Mouse (Mus musculus): Measurements from ENCODE around the gene Kdm4b. TPM values are rescaled to one million over a fixed set of nuclear protein-coding genes. Genes with fewer than 3 reads are reported as not detected.

Kdm4b gene
- polyA plus RNA-seq, 1 experiment from 2014 or later = 22.4 TPM

DNA sequence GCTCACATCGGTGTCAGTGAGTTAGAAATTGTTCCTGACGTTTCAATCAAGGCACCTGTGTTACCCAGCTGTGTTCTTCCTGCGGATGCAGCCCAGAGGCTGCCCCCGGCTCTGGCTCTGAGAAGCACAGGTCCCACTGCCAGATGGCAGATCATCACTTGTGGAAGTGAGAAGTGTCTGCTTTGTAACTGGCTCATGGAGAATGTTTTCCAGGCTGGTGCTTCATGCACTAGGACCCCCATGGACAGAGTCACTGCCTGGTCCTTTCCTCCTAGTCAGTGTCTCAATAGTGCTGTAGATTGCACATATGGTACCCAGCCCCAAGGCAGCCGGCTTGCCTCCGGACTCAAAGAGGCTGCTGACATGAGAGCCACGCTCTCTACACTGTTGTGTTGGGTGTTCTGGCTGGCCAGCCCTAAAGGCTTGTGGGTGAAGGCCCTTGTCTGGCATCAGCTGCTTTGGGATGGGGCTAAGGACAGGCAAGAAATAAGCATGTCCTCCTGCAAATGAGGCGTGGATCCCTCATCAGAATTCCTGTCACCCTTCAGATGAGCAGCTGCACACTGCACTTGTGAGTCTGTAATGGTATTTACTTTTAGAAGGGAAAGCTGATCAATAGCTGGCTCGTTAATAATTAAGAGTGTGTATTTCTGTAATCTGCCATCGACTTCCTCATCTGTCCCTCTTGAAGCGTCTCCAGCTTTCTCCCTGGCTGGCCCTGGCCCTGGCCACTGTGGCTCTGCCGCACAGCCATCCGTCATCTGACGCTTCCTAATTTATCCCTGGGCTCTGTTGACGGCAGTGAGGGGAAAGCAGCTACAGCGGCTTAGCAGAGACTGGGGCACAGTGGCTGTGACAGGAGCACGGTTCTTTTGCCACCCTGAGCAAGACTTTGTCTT is 47.5 kb downstream of the Kdm4b start:
- no peak for TF ChIP-seq CTCF (IDR thresholded peaks at IDR 0.05; ENCODE audit: low read depth)
- ATAC-seq (replicated peaks; ENCODE audit: low FRiP score, low read depth) (no peak), DNase-seq (ENCODE audit: low spot score) (no peak)
- WGBS = 67% methylated on average over 17 of the region's 17 CpGs
- Histone ChIP-seq H3K4me2 (ENCODE audit: low read length) (no peak overlapping the region), H3K27me3 (ENCODE audit: insufficient read depth, low read length) (no peaks in the 10 kb centered on the region), H3K9me3 (replicated peaks; ENCODE audit: low read length) (no peaks in the 10 kb centered on the region), H3K27ac (no peak overlapping the region), H3K9ac (ENCODE audit: low read depth, low read length) (no peak overlapping the region), H3K4me1 (replicated peaks; ENCODE audit: insufficient read depth, low read length) (no peaks in the 10 kb centered on the region), H3K36me3 (ENCODE audit: insufficient read depth, low read length) (peaks cover 60% of the 10 kb centered on the region), H3K4me3 (replicated peaks; ENCODE audit: low read depth, low read length) (no peak overlapping the region)

GRCm38 (mm10) chr17:56374851-56375250 is 49.0 kb downstream of the Kdm4b start:
- Histone ChIP-seq H3K4me3 (replicated peaks; ENCODE audit: low read depth, low read length) (no peak overlapping the region), H3K27ac (no peak overlapping the region), H3K27me3 (ENCODE audit: insufficient read depth, low read length) (no peaks in the 10 kb centered on the region), H3K36me3 (ENCODE audit: insufficient read depth, low read length) (peaks cover 49% of the 10 kb centered on the region), H3K9me3 (replicated peaks; ENCODE audit: low read length) (no peaks in the 10 kb centered on the region), H3K4me2 (ENCODE audit: low read length) (no peak overlapping the region), H3K4me1 (replicated peaks; ENCODE audit: insufficient read depth, low read length) (peaks cover 9% of the 10 kb centered on the region), H3K9ac (ENCODE audit: low read depth, low read length) (no peak overlapping the region)
- ATAC-seq (replicated peaks; ENCODE audit: low FRiP score, low read depth) (no peak), DNase-seq (ENCODE audit: low spot score) (no peak)
- TF ChIP-seq CTCF (IDR thresholded peaks at IDR 0.05; ENCODE audit: low read depth) = no peak
- 87% methylated on average over 1 of the region's 1 CpGs for WGBS

DNA sequence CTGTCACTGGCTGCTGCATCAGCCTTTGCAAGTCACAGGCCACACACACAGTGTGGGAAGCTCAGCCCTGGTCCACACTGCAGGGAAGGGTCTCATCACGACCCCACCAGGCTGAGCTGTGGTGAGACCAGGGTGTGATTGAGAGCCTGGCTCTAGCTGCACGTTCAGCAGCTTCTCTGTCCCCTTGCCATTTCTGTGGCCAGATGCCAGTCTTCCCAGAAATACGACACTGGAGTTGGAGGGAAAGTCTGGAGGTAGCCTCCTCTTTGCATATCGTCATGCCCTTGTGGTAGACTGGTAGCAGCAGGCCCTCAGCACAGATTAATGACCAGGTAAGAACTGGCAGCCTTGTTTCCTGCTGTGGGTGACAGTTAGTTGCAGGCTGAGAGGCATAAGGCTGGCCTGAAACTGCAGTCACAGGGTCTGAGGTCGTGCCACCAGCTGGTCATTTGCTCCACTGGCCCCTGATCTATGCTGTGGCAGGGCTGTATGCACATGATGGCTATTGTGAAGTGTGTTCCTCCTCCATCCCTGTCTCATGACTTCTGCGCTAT is 53.5 kb downstream of the Kdm4b start:
- peaks cover 26% of the 10 kb centered on the region for H3K4me1 ChIP-seq (replicated peaks; ENCODE audit: insufficient read depth, low read length)
- no peak overlapping the region for H3K4me2 ChIP-seq (ENCODE audit: low read length)
- no peak for TF ChIP-seq CTCF (IDR thresholded peaks at IDR 0.05; ENCODE audit: low read depth)
- no peak overlapping the region for H3K9ac ChIP-seq (ENCODE audit: low read depth, low read length)
- no peak for ATAC-seq (replicated peaks; ENCODE audit: low FRiP score, low read depth)
- peak; percentile 35 for DNase-seq (ENCODE audit: low spot score)
- H3K27ac ChIP-seq = peak overlapping the region; percentile 36; the same call in 1 of the 2 replicates
- WGBS = 42% methylated on average over 6 of the region's 6 CpGs
- peaks cover 28% of the 10 kb centered on the region for H3K36me3 ChIP-seq (ENCODE audit: insufficient read depth, low read length)
- no peaks in the 10 kb centered on the region for H3K9me3 ChIP-seq (replicated peaks; ENCODE audit: low read length)
- no peaks in the 10 kb centered on the region for H3K27me3 ChIP-seq (ENCODE audit: insufficient read depth, low read length)
- no peak overlapping the region for H3K4me3 ChIP-seq (replicated peaks; ENCODE audit: low read depth, low read length)

DNA sequence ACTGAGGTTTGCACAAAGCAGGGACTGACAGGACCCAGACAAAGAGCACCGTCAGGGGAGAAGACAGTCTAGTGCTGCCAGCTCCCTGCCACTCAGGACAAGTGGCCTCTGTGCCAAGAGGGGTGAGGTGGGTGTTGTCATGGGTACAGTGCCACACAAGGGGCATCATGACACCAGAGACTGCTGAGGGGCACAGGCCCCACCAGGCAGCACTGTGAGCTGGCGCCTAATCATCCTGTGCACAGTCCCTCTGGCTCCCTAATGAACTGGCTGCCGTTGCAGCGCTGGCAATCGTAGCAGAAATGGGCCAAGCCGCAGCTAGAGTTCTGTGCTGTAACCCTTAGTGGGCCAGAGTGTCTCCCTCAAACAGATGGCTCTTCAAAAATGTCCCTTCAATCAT is 54.4 kb downstream of the Kdm4b start:
- Histone ChIP-seq H3K4me3 (replicated peaks; ENCODE audit: low read depth, low read length) (no peak overlapping the region), H3K9ac (ENCODE audit: low read depth, low read length) (no peak overlapping the region), H3K27me3 (ENCODE audit: insufficient read depth, low read length) (no peaks in the 10 kb centered on the region), H3K4me1 (replicated peaks; ENCODE audit: insufficient read depth, low read length) (peaks cover 35% of the 10 kb centered on the region), H3K36me3 (ENCODE audit: insufficient read depth, low read length) (peaks cover 31% of the 10 kb centered on the region), H3K27ac (peak overlapping the region; percentile 77), H3K4me2 (ENCODE audit: low read length) (no peak overlapping the region), H3K9me3 (replicated peaks; ENCODE audit: low read length) (no peaks in the 10 kb centered on the region)
- TF ChIP-seq CTCF (IDR thresholded peaks at IDR 0.05; ENCODE audit: low read depth) = no peak
- no peak for DNase-seq (ENCODE audit: low spot score)
- no peak for ATAC-seq (replicated peaks; ENCODE audit: low FRiP score, low read depth)
- WGBS = 46% methylated on average over 6 of the region's 6 CpGs

DNA sequence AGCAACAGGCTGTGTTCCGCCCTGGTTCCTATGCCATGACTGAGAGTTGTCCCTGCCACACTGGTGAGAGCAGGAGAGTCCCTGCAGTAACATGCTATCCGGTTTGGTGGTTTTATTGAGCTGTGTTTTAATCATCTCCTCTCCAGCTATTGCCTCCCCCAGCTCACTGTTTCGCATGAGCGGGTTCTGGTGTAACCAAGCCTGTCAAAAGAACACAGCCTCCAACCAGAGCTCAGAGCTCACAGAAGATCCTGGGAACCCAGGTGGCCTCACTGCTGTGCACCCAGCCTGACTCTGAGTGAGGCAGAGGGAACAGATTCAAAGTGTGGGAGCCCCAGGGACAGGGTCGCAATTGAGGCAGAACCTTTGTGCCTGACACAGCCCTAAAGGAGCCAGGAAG is 55.3 kb downstream of the Kdm4b start:
- WGBS = 40% methylated on average over 5 of the region's 5 CpGs
- TF ChIP-seq CTCF (IDR thresholded peaks at IDR 0.05; ENCODE audit: low read depth) = no peak
- Histone ChIP-seq H3K27me3 (ENCODE audit: insufficient read depth, low read length) (no peaks in the 10 kb centered on the region), H3K36me3 (ENCODE audit: insufficient read depth, low read length) (peaks cover 26% of the 10 kb centered on the region), H3K27ac (peak overlapping the region; percentile 80), H3K9me3 (replicated peaks; ENCODE audit: low read length) (no peaks in the 10 kb centered on the region), H3K4me3 (replicated peaks; ENCODE audit: low read depth, low read length) (no peak overlapping the region), H3K9ac (ENCODE audit: low read depth, low read length) (no peak overlapping the region), H3K4me1 (replicated peaks; ENCODE audit: insufficient read depth, low read length) (peaks cover 36% of the 10 kb centered on the region), H3K4me2 (ENCODE audit: low read length) (no peak overlapping the region)
- peak; percentile 86 for DNase-seq (ENCODE audit: low spot score)
- peak; percentile 79 for ATAC-seq (replicated peaks; ENCODE audit: low FRiP score, low read depth)

GRCm38 (mm10) chr17:56382997-56383396 is 57.1 kb downstream of the Kdm4b start:
- Histone ChIP-seq H3K9ac (ENCODE audit: low read depth, low read length) (no peak overlapping the region), H3K4me3 (replicated peaks; ENCODE audit: low read depth, low read length) (no peak overlapping the region), H3K4me1 (replicated peaks; ENCODE audit: insufficient read depth, low read length) (peaks cover 36% of the 10 kb centered on the region), H3K4me2 (ENCODE audit: low read length) (no peak overlapping the region), H3K9me3 (replicated peaks; ENCODE audit: low read length) (no peaks in the 10 kb centered on the region), H3K36me3 (ENCODE audit: insufficient read depth, low read length) (peaks cover 17% of the 10 kb centered on the region), H3K27me3 (ENCODE audit: insufficient read depth, low read length) (no peaks in the 10 kb centered on the region), H3K27ac (no peak overlapping the region)
- WGBS = 51% methylated on average over 8 of the region's 8 CpGs
- TF ChIP-seq CTCF (IDR thresholded peaks at IDR 0.05; ENCODE audit: low read depth) = no peak
- ATAC-seq (replicated peaks; ENCODE audit: low FRiP score, low read depth) = no peak
- DNase-seq (ENCODE audit: low spot score) = no peak

Measured in kidney, postnatal 0 days (tissue).